Mouse (Mus musculus) heart, postnatal 0 days (tissue): Measurements from ENCODE around the gene Oca2.

Experiments used
- CTCF ChIP-seq: IDR thresholded peaks from 2 replicates; pipeline ENCODE4 v1.5.1; 2016; ENCODE audit warnings: antibody characterized with exemption, control low read depth, low read depth
- EP300 ChIP-seq: IDR thresholded peaks from 2 replicates; pipeline ENCODE4 v1.6.1; 2016; ENCODE audit warnings: antibody characterized with exemption, low read depth

DNA sequence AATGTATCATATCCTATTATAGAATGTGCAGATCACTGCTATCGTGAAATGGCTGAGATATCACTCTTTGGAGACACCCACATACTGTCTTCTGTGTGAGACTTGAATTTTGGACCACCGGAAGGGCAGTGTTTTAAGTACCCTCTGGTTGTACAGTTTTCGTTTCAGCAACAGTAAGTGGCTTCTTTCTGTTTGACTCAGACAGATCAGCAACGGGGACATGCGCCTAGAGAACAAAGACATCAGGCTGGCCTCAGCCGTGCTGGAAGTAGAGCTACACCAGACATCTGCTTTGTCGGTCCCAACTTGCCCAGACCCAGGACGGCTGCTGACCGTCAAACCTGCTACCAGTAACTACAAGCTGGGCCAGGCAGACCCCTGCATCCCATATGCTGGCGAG is 15.0 kb downstream of the Oca2 start:
- TF ChIP-seq CTCF (no peak), EP300 (no peak)
